Mouse (Mus musculus): ENCODE results near the gene Als2cr12.
"Not testable (repeated sequence)": the region's sequence is repeated elsewhere in the genome, so short reads cannot be mapped to it uniquely, and the experiment has no call there.

Gene Als2cr12

GRCm38 (mm10) chr1:58695810-58696209 is at the start of gene Als2cr12:
TSS of gene Als2cr12 (minus strand) at chr1:58695989.
- not testable (repeated sequence) for DNase-seq (ENCODE audit: low read depth)

- DNase-seq (ENCODE audit: low read depth) = no peak
Observed at GRCm38 (mm10) chr1:58744645-58745044, 48.9 kb upstream of the Als2cr12 start.

- no peak for DNase-seq (ENCODE audit: low read depth)
Observed at GRCm38 (mm10) chr1:58743252-58743651, 47.5 kb upstream of the Als2cr12 start.

DNA sequence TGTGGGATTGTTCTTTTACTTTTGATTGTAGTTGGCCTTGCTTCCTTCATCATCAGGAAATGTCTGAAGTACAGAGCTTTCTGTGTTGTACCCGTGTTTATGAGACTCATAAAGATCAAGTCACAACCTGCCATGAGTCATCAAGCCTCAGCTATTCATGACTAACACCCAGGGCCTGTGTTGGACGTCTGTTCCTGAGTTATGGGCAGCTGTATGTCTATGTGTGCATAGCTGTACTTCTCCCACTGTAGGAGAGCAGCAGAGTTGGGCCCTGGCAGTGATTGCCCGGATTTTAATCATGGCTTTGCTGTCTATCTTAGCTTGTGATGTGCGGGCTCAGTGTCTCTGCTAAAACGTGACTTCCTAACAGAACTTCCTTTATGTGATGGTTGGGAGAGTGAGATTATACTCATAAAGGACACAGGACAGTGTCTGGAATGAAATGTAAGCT is 46.8 kb upstream of the Als2cr12 start:
- peak; percentile 73 for DNase-seq (ENCODE audit: low read depth)

DNA sequence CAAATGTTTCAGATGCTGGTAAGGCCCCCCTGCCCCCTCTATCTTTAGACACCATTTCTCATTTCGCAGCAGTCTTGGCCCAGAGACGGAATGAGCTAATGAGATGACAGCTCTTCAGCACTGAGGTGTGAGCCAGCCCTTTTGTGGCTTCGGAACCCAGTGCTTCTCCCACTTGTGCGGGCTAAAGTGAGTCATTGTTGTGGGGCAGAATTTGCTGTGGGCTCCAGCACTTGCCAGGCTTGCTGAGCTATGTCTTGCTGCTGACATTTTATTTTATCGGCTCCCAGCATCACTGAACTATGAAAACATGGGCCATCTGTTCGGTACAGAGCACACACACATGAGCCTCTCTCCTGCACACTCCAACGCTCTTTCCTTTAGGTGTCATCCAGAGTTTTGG is 43.7 kb upstream of the Als2cr12 start:
- DNase-seq (ENCODE audit: low read depth) = no peak

GRCm38 (mm10) chr1:58736968-58737367 is 41.2 kb upstream of the Als2cr12 start:
- no peak for DNase-seq (ENCODE audit: low read depth)

DNA sequence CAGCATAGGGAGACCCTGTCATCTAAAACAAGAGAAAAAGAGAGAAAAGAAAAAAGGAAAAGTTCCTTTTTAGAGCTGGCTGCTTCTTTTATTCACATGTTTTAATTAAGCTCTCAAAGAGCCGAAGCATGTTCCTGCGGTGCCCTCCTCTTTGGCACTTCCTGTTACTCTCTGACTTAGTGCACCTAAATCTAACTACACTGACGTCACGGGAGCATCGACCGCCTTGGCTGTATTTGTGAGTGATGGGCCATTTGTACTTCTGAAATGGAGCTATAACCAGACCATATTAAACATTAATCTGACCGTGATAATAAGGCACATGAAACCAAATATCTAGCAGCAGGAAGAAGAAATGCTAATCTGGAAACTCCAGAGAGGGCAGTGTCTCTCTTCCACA is 40.2 kb upstream of the Als2cr12 start:
- no peak for DNase-seq (ENCODE audit: low read depth)

DNA sequence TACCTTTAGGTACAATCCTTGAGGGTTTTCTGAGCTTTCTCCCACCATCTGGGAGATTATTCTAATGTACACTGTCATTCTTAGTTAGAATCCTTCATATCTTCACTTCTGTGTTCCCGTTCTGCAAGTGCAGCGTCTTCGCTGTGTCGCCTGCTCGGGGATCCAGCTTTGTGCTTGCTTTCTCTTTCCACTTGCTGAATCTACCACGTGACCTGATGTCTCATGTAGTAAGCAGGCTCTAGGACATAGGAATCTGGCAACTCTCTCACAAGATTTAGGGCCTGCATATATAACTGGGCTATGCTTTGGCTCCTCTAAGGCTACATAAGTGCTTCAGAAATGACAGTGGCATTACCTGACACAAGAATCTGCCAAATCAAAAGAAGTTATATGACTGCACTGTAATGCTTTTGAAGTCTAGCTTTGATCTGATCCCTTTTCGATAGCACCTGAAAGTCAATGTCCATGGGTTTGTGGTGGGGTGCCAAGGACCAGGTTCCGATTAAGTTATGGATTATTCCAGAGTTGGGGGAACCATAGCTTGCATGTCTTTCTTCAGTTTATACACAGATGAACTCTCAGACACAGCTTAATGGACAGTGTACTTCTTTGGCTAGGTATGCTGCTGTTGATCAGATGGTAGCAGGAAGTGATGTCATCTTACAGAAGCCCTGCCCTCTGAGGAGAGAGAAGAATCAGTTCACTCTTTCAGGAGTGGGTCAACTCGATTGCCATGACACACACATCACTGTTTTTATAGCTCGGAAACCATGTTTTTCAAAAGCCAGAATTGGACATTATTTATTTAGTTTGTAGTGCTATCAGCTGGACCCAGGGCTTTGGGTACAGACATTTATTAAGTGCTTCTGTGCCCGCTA is 38.5 kb upstream of the Als2cr12 start:
- DNase-seq (ENCODE audit: low read depth) = no peak

- no peak for DNase-seq (ENCODE audit: low read depth)
Observed at GRCm38 (mm10) chr1:58733636-58734035, 37.8 kb upstream of the Als2cr12 start.

- no peak for DNase-seq (ENCODE audit: low read depth)
Observed at GRCm38 (mm10) chr1:58728590-58728868, 32.7 kb upstream of the Als2cr12 start.

GRCm38 (mm10) chr1:58727747-58728589 is 32.2 kb upstream of the Als2cr12 start:
- DNase-seq (ENCODE audit: low read depth) = no peak

- no peak for DNase-seq (ENCODE audit: low read depth)
Observed at GRCm38 (mm10) chr1:58727019-58727746, 31.4 kb upstream of the Als2cr12 start.

DNA sequence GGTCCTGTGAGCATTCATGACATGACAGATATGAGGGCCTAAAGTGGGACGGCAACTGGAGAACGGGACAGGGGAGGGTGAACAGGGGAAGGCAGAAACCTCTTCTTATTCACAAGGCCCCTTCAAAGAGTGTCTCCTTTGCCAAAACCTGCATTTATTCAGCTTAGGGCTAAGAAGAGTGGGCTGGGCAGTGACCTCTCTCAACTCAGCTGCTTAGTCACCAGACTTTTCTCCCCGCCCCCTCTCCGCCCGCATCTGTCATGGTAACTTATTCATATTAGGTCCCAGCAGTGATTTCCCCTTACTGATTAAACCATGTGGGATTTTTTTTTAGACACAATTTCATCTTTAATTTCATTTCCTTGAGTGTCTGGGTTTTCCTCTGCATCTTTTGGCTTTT is 30.0 kb upstream of the Als2cr12 start:
- DNase-seq (ENCODE audit: low read depth) = no peak

GRCm38 (mm10) chr1:58725095-58725494 is 29.3 kb upstream of the Als2cr12 start:
- DNase-seq (ENCODE audit: low read depth) = no peak

DNA sequence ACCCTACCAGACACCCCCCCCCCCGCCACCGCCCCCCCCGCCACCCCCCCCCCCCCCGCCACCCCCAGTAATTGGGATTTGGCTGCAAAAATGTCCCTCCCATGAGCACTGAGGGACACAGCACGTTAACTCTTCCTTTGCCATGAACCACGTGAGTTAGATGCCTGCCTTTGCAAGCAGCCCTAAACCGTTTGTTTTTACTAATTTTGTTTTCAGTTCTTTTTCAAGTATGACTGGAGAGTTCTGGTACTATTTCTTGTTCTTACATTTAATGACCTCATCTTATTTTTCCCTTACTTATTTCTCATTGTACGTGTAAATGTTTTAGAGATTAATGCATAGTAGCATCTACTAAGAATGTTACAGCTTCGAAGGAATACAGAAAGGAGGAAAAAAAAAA is 28.7 kb upstream of the Als2cr12 start:
- DNase-seq (ENCODE audit: low read depth) = no peak

DNA sequence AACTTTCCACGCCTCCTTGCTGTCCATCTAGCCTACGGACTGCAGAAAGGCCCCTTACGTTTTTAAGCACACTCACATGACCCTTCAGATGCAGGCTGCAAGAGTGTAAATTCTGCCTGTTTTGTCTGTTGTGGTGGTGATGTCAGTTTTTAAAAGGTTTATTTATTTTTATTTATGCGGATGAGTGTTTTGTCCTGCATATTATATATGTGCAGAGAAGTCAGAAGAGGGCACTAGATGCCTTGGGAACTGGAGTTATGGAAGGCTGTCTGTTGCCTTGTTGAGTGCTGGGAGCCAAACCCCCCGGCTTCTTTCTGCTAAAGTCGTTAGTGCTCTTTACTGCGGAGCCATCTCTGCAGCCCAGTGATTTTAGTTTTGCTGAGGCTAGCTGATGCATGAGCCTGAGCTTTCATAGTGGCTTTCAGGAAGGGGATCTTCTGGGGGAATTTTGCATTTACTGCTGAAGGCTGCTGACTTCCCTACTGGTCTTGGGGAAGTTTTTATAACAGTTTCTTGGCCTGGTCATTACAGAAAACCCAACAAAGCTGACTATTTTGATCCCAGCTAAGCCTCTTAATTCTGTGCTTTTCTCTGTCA is 28.1 kb upstream of the Als2cr12 start:
- DNase-seq (ENCODE audit: low read depth) = no peak

GRCm38 (mm10) chr1:58723062-58723808 is 27.4 kb upstream of the Als2cr12 start:
- DNase-seq (ENCODE audit: low read depth) = no peak

GRCm38 (mm10) chr1:58722115-58722938 is 26.5 kb upstream of the Als2cr12 start:
- no peak for DNase-seq (ENCODE audit: low read depth)

- no peak for DNase-seq (ENCODE audit: low read depth)
Observed at GRCm38 (mm10) chr1:58720988-58721387, 25.2 kb upstream of the Als2cr12 start.

DNA sequence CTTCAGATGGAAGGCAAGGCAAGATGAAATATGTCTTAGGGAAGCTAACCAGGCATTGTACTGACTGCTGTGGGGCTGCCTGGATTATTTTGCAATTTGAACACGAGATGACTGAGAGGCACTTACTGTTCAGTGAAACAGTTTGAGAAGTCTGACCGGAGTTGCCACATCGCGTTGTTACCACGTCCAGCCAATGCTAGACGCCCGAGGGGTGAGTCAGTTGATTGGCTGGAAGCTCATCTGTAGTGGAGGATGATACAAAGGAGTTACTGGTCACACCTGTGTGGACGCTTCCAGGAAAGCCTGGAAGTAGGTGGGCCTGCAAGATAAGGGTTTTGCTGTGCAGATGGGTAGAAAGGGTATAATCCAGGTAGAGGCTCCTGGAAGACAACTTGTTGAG is 24.3 kb upstream of the Als2cr12 start:
- DNase-seq (ENCODE audit: low read depth) = no peak
